Mouse (Mus musculus): ENCODE measurements around the gene Rnf216. TPM values are rescaled to one million over a fixed set of nuclear protein-coding genes. Genes with fewer than 3 reads are reported as not detected.
A peak's percentile ranks its signal among the peaks of the same experiment; 100 is the strongest.

Rnf216 gene
- total RNA-seq, 2 experiments from 2014 or later: 31.1 to 33.1 TPM

DNA sequence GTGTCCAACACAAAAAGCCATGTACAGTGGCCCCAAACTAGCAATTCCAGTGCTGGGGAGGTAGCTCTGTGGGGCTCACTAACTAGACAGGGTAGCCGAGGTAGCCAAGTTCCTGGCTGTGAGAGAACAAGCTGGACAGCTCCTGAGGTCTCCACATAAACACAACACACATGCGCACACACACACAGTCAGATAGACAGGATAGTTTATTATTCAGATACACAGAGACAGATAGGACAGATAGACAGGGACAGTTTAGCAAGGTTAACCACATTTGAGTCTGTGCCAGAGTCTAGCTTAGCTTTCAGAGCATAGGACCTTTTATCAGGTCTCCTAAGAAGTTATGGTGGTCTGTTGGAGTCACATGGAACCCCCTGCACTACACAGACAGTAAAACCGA lies 6.0 kb downstream of the Rnf216 start:
- no peak for ATAC-seq (replicated peaks; ENCODE audit: low FRiP score, poor library complexity, severe bottlenecking)

DNA sequence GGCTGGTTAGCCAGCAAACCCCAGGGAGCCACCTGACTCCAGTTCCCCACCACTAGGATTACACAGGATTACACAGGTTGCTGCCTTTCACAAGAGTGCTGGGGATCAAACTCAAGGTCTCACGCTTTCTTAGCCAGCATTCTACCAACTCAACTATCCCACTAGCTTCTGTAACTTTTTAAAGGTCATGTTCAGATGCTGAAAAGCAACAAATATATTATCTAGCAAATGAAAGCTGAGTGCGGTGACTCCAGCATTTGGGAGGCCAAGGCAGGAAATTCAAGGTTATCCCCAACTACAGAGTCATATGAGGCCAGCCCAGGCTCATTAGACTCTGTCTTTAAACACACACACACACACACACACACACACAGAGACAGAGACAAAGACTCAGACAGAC lies 9.6 kb downstream of the Rnf216 start:
- ATAC-seq (replicated peaks; ENCODE audit: low FRiP score, poor library complexity, severe bottlenecking): no peak

DNA sequence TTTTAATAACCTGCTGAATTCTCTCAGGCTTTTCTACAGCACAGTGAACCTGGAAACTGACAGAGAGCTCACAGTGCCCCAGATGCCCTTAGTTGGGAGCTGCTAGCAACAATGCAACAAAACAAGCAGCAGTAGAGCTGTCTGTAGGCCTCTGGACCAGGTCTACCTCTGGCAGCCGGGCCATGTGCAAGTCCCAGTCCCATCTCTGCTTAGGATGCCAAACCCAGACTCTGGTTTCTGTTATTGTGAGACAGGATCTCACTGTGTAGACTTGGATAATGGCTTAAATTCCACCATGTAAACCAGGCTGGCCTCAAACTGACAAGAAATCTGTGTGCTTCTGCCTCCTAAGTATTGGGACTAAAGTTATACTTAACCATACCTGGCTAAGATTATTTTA lies 11.2 kb downstream of the Rnf216 start:
- no peak; the same call in 1 of the 2 replicates for ATAC-seq (replicated peaks; ENCODE audit: low FRiP score, poor library complexity, severe bottlenecking)

DNA sequence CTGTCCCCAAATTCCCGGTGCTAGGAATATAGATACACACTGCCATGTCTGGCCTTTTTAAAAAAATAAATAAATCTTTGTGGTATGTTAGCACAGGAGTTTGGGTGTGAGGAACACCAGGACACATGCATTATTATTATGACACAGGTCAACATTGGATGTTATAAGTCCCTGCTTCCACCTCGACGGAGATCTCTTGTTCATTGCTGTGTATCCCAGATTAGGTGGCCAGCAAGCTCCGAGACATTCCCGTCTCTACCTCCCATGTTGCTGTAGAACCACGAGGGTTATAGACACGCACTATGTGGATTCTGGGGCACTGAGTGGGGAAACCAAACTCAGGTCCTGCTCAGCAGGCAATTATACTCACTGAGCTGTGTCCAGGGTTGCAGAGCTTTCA lies 17.5 kb downstream of the Rnf216 start:
- no peak for ATAC-seq (replicated peaks; ENCODE audit: low FRiP score, poor library complexity, severe bottlenecking)

DNA sequence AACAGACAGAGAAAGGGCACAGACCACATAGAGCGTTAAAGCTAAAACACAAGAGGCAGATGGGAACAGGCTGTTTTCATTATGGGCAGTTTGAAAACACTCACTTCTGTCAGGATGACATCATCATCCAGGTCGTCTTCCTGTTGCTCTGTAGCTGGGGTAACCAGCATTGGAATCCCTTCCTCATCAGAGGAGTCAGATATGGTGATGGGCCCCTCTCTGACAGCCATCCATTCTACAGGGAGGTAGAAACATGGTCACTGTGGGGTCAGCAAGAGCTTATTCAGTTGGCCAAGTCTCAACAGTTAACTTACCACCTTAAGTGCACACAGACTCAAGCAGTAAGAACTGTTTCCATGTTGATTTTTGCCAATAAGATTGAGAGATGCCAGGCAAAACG lies 19.9 kb downstream of the Rnf216 start:
- no peak for ATAC-seq (replicated peaks; ENCODE audit: low FRiP score, poor library complexity, severe bottlenecking)

DNA sequence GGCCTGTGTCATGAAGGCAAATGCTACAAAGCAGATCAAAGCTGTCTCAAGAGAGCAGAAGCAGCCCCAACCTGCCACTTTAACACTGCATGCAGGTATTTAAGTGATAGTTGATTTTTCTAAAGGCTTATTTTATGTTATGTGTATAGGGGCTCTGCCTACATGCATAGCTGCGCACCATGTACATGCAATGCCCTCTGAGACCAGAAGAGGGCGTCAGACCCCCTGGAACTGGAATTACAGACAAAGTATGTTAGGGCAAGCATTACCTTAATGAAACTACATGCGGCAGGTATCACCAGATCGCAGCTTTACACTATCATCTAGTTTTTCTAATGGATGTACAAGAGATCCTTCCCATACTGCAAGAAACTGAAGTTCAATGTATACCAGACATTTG lies 27.9 kb downstream of the Rnf216 start:
- 0 out of 2 replicates have a peak, but pooled peaks have one; percentile 37 for ATAC-seq (replicated peaks; ENCODE audit: low FRiP score, poor library complexity, severe bottlenecking)

DNA sequence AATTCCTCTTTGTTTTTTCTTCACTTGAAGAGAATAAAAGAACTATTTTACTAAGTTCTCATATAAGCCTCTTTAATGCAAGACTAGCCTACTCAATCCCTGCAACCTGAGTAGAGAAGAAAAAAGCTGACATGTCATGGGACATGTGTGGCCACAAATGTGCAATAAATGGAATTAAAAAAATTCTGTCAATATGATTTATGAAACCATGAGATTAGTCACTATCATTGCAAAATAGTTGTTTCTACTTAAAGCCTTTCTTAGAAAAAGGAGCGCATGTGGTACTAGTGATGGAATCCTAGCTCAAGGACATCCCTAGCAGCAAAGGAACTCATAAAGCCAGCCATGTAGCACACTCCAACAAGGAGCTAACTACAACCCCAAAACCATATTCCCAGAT lies 33.0 kb downstream of the Rnf216 start:
- ATAC-seq (replicated peaks; ENCODE audit: low FRiP score, poor library complexity, severe bottlenecking): no peak

DNA sequence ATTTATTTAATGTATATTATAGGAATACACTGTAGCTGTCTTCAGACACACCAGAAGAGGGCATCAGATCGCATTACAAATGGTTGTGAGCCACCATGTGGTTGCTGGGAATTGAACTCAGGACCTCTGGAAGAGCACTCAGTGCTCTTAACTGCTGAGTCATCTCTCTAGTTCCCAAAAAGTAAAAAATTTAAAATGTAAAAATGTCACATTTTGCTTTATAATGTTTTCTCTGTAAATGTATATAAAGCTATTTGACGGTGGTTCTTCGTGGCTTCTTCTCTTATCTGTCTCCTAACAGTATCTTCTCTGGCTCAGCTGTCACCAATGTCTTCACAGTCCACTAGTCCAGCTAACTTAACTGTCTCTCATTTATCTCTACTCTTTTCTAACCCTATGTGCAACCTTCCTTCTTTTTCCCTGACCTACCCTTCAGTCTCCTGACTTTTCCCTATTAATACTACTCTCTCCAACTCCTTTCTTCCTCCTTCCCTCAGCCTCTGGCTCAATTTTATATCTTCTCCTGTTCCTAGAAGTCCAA lies 36.1 kb downstream of the Rnf216 start:
- peak; percentile 79 for ATAC-seq (replicated peaks; ENCODE audit: low FRiP score, poor library complexity, severe bottlenecking)

DNA sequence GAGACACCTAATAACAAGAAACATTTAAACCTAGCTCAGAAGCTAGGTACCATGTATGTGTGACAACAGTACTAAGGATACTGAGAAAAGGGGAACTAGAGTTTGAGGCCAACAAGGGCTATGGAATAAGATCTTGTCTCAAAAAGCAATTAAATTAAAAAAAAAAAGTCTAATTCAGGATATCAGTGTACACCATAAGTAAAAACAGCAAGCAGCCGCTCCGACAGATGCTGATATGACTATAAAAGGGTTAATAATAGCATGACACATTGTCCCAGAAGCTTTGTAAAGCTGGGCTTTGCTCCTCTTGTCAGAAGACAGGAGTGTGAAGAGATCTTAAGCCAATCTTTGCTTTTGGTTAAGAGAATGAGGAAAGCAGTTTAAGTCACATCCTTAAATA lies 36.8 kb downstream of the Rnf216 start:
- ATAC-seq (replicated peaks; ENCODE audit: low FRiP score, poor library complexity, severe bottlenecking): no peak

DNA sequence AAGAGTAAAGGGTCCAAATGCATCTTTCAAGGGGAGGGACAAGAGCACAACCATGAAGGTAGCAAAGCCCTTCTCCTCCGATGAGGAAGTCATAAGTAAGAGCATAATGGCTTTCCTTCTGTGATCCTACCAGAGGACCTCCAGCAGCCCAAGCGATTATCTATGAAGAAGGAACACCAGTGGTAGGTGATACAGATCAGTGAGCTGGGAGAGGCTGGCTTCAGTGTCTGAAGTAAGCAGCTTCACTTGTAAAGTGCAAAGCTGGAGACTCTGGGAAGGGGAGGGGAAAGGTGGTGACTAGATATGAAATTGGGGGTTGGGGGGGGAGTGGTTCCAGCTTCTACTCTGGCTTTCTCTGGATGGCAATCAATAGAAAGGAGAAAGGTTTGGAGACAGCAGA lies 43.7 kb downstream of the Rnf216 start:
- ATAC-seq (replicated peaks; ENCODE audit: low FRiP score, poor library complexity, severe bottlenecking): no peak

DNA sequence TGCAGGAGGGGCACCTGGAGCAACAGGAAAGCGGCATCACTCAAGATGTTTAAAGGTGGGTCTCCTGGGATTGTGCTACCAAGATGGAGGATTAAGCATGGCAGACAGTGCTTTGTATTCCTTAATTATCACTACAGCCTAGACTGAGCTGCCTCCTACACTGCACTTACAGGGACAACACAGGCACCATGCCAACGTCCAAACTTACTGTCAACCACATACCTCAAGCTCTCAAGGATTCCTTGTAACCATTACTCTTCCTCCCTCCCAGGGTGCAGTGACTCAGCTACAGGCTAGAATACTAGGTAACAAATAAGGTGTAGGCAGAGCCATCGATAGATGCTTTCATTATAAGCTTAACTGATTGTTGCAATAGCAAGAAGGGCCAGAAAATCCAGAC lies 44.4 kb downstream of the Rnf216 start:
- ATAC-seq (replicated peaks; ENCODE audit: low FRiP score, poor library complexity, severe bottlenecking): no peak

DNA sequence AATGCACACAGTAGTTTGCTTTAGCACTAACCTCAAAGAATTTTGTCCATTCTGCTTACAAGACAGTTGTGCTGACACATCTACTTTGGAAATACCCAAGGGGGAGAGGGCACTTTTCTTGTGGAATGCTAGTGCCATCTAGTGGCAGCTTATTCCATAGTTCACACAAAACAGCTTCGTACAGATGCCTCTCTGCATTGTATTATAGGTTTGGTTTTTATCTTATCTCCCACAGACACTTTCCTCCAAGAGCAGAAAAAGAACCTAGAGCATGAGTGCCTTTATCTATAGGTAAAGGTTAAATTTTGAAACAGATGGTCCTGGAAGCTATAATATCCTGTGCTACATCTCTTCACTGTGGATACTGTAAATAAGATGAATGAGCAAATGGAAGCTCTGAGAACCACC lies 46.2 kb downstream of the Rnf216 start:
- peak; percentile 83 for ATAC-seq (replicated peaks; ENCODE audit: low FRiP score, poor library complexity, severe bottlenecking)

DNA sequence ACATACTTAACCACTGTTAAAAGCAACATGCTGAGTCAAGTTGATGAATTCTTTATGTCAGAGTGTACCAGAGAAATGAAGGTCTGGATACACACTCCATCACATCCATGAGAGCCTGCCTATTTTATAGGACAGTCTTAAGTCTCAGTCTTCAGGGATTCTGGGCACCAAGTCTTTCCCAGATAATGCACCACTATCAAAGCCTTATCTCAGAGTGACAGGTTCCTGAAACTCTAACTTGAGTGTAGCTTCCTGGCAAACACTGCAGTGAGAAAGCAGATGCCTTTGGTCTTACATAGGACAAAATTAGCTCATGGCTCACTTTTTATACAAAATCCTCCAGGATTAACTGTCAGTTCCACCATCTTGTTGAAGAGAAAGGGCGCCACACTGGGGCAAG lies 46.7 kb downstream of the Rnf216 start:
- ATAC-seq (replicated peaks; ENCODE audit: low FRiP score, poor library complexity, severe bottlenecking): peak; percentile 85

DNA sequence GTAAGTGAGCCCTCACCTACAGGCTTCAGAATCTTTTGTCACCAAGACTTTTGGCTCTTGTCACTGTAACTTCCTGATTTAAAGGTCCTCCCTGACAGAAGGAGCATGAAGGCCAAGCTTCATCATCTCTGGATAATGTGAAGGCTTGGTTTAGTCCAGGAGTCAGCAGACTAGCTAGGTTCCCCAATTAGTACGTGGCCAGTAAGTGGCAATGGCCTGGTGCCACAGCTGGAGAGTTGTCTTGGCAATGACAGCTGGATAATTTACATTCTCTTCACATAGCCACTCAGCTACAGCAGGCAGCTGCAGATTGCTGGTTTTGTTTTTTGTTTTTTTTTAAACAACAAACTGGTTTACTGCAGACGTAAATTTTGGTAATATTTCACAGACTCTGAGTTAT lies 47.6 kb downstream of the Rnf216 start:
- no peak for ATAC-seq (replicated peaks; ENCODE audit: low FRiP score, poor library complexity, severe bottlenecking)

DNA sequence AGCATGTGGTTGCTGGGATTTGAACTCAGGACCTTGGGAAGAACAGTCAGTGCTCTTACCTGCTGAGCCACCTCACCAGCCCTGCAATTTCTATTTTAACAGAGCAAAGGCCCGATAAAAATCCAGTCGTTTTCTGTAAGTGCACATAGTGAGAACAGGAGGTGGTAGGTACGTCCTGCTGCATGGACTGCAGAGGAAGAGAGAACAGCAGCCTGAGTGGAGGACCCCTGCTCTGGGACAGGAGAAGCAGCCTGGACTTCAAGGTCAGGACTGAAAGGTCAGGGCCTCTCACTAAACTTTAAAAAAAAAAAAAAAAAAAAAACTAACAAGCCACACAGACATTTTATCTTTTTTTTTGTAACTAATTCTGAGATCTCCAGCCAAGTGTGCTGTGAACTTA lies 50.5 kb downstream of the Rnf216 start:
- no peak for ATAC-seq (replicated peaks; ENCODE audit: low FRiP score, poor library complexity, severe bottlenecking)

DNA sequence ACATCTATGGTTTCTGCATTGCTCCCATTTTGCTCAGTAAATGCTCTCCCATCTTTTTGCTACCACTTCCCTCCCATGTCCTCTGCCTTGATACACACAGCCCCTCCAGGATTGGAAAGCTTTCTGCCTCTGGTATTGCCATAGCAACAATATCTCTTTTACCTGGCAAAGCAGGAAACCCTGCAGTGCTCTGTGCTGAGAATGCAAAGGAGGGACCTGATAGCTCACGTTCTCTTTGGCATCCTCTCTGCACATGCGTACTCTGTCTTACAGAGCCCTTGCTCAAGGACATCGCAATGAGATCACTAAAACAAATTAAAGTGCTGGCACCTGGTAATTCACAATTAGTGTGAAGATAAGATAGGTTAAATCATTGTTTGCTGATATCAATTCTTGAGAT lies 51.3 kb downstream of the Rnf216 start:
- ATAC-seq (replicated peaks; ENCODE audit: low FRiP score, poor library complexity, severe bottlenecking): no peak

DNA sequence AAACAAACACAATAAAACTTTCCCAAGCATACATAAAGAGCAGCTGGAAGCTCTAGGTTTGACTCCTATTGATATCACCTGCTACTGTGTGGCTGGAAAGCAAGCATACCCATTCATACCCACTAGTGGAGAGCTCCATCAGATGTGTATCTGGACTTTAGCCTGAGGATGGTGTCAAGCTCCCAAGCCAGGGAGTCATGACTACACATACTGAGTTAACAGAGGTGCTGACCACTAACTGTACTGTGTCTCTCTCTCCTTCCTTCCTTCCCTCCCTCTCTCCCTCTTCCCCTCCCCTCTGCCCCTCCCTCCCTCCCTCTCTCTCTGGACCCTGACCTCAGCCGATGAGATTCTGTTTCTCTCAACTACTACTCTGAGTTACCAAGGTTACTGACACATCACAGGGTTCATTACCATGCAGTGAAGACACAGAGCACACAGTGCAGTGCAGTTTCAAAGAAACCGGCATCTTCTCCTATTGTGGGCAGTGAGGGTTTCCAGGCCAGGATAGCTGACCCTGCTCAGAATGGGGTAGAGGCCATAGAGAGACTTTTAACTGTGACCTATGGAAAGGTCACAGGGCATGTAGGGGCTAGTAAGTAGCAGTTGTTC lies 51.9 kb downstream of the Rnf216 start:
- no peak for ATAC-seq (replicated peaks; ENCODE audit: low FRiP score, poor library complexity, severe bottlenecking)

DNA sequence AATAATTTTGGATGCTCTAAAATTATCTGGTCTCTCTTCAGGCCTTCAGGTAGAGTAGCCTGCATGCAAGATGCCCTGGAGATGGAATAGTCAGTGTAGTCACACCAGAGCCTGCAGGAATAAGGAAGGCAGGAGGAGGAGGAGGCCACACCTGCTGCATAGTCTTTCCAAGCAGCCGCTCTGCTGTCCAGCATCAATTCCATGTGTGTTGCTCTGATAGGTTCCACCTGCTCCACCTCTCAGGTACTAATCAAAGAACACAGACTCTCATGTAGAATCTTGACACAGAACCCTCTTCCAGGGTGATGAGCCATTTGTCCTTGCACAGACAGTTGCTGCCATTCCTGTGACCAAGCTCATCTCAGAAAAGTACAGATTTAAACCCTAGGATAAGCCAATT lies 52.8 kb downstream of the Rnf216 start:
- peak; percentile 64 for ATAC-seq (replicated peaks; ENCODE audit: low FRiP score, poor library complexity, severe bottlenecking)

DNA sequence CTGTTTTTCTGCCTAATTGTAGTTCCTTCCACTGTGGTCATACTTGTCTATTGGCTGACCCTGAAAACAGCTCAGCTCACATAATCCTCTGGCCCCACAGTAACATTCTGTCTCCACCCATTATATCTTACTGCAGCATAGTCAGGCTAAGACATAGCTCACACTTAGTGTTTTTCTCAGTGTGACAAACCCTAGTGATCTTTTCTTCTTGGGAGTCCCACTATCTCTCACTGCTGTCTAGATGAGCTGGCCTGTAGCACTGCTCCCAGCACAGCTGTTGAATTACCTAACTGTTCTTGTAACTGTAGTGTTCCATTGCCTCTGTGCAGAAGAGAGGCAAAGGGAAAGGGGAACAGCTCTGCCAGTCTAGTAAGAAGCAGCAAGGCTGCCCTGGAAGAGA lies 53.6 kb downstream of the Rnf216 start:
- peak; percentile 64 for ATAC-seq (replicated peaks; ENCODE audit: low FRiP score, poor library complexity, severe bottlenecking)

DNA sequence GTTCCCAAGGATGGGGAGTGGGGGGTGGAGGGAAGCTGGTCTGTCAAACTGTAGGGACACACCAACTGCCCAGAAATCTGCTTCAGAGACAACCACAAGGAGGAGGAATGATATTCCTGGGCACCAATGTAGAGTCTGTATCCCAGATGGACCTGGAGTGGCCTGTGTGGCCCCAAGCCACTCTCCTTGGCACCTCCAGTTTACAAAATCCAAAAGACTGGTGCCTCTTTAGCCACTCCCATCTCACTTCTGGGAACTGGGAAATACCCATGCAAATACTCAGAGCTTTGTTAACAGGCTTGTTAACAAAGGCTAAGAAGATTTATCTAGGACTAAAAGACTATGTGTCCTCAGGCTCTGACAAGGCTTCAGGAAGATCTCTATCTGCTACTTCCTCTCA lies 54.1 kb downstream of the Rnf216 start:
- ATAC-seq (replicated peaks; ENCODE audit: low FRiP score, poor library complexity, severe bottlenecking): peak; percentile 32; the same call in 1 of the 2 replicates

DNA sequence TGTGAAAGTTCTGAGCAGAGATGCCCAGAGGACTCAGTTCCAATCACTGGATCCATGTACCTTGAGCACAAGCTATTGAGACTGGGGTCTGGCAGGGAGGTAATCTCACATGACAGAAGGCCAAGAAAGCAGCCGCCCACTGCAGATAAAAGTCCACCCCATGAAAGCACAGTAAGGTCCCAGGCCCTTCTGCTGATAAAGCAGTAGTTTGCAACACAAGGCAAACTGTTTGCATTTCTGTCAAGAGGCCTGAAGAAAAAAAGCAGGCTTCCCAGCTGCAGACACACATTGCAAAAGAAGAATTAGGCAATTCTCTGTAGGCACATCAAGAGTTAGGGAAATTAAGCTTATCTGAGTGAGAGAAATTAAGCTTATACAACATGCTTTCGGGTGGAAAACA lies 54.6 kb downstream of the Rnf216 start:
- ATAC-seq (replicated peaks; ENCODE audit: low FRiP score, poor library complexity, severe bottlenecking): peak; percentile 76

DNA sequence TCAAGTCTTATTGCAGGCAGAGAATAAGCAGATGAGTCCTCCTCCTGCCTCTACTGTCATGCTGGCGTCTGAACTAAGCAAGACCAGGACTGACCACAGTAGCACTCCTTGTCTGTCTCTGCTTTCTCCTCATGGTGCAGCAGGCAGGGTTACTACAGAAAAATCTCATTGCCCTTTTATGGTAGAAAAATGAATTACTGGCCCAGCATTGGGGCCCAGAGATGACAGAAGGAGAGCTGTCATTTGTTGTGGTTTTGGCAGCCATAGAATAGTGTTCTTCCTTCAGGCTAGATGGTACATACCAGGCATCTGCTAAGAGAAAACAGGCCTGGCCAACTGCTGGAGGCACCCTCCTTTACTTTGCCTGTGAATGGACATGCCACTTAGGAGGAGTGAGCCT lies 55.0 kb downstream of the Rnf216 start:
- ATAC-seq (replicated peaks; ENCODE audit: low FRiP score, poor library complexity, severe bottlenecking): no peak

All from erythroid progenitor cell, adult 5-6 weeks (primary cell).